Mouse (Mus musculus) megakaryocyte, embryonic 14.5 days (primary cell): ENCODE measurements around the gene Zfp780b. TPM values are rescaled to one million over a fixed set of nuclear protein-coding genes. Genes with fewer than 3 reads are reported as not detected.
"Not testable (repeated sequence)": the region's sequence is repeated elsewhere in the genome, so short reads cannot be mapped to it uniquely, and the experiment has no call there.

Experiments used
- H3K27me3 ChIP-seq: replicated peaks from 2 replicates; pipeline ENCODE3; 2012; ENCODE audit warnings: inconsistent platforms
- H3K36me3 ChIP-seq: replicated peaks from 2 replicates; pipeline ENCODE3; 2012; ENCODE audit warnings: low read length, inconsistent platforms, mixed read lengths
- H3K4me1 ChIP-seq: 2 replicates; pipeline ENCODE4 v1.6.1; 2012; ENCODE audit warnings: inconsistent platforms
- H3K4me3 ChIP-seq: replicated peaks from 2 replicates; pipeline ENCODE3; 2012; ENCODE audit warnings: moderate library complexity, mild to moderate bottlenecking, inconsistent platforms
- H3K9me3 ChIP-seq: 2 replicates; pipeline ENCODE4 v1.6.1; 2012; ENCODE audit warnings: inconsistent platforms
- FLI1 ChIP-seq: IDR thresholded peaks from 2 replicates; pipeline ENCODE4 v1.6.1; 2012; ENCODE audit warnings: low read length, inconsistent platforms, mixed read lengths
- GATA1 ChIP-seq: IDR thresholded peaks from 3 replicates; pipeline ENCODE4 v1.6.1; 2012; ENCODE audit warnings: mixed read lengths, low read length, inconsistent platforms, borderline replicate concordance
- polyA plus RNA-seq: library from polyadenylated mRNA; stranded (reverse); fragments of >175 nt; gene quantifications from 2 replicates; pipeline ENCODE4 v1.2.3, GENCODE M21; 2012; ENCODE audit warnings: low replicate concordance; ENCODE audit not compliant: insufficient read depth

The Zfp780b gene
- polyA plus RNA-seq, 1 experiment: 0.16 TPM

- TF ChIP-seq GATA1 (no peak), FLI1 (no peak)
- Histone ChIP-seq H3K4me1 (peaks cover 37% of the 10 kb centered on the region), H3K9me3 (no peaks in the 10 kb centered on the region), H3K4me3 (peak within 1 kb of the TSS; percentile 92), H3K36me3 (no peaks in the 10 kb centered on the region), H3K27me3 (peaks cover 9% of the 10 kb centered on the region)
These were observed 49.9 kb downstream of the Zfp780b start, which contains the start of gene Zfp974 for GRCm38 (mm10) chr7:27928818-27929695. Gene Zfp974 (minus strand): TSS chr7:27929460.

GRCm38 (mm10) chr7:27927041-27927440 is 51.9 kb downstream of the Zfp780b start:
- not testable (repeated sequence) for H3K4me3 ChIP-seq, H3K36me3 ChIP-seq, H3K9me3 ChIP-seq, H3K27me3 ChIP-seq
- H3K4me1 ChIP-seq: peaks cover 26% of the 10 kb centered on the region

DNA sequence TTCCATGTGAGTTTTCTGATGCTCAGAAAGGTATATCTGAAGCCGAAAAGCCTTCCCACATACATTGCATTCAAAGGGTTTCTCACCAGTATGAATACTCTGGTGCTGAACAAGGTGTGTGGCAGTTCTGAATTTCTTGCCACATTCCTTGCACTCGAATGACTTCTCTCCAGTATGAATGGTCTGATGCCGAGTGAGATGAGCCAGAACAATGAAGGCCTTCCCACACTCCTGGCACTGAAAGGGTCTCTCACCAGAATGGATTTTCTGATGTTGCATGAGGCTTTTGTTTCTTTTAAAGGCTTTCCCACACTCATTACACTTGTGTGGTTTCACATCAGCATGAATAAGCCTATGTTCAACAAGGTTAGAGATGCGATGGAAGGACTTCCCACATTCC is 68.0 kb downstream of the Zfp780b start:
- not testable (repeated sequence) for H3K4me3 ChIP-seq, H3K27me3 ChIP-seq, H3K36me3 ChIP-seq, H3K4me1 ChIP-seq
- peaks cover 12% of the 10 kb centered on the region; the same call in 1 of the 2 replicates for H3K9me3 ChIP-seq

Other genes with a start within 250 kb of the Zfp780b start
- not detected in 2 replicates for gene Zfp60, start 247.8 kb downstream of the Zfp780b start, polyA plus RNA-seq
- gene Zfp626, start 172.0 kb downstream of the Zfp780b start, polyA plus RNA-seq: 0.03 TPM in 1 of 2 replicates, not detected in the other
- not detected in 2 replicates for gene Zfp59, start 140.6 kb downstream of the Zfp780b start, polyA plus RNA-seq
- not detected in 2 replicates for gene Zfp607a, start 121.6 kb downstream of the Zfp780b start, polyA plus RNA-seq
- gene Zfp974, start 49.7 kb downstream of the Zfp780b start, polyA plus RNA-seq: 0.67 TPM in 1 of 2 replicates, not detected in the other
- gene Zfp850, start 34.9 kb upstream of the Zfp780b start, polyA plus RNA-seq: 0.08 and 0.26 TPM in 2 replicates
- 74.2 and 91.6 TPM in 2 replicates for gene Psmc4, start 70.9 kb upstream of the Zfp780b start, polyA plus RNA-seq
- 0.04 TPM in 1 of 2 replicates, not detected in the other for gene Fcgbp, start 92.1 kb upstream of the Zfp780b start, polyA plus RNA-seq
- gene 9530053A07Rik, start 150.3 kb upstream of the Zfp780b start, polyA plus RNA-seq: not detected in 2 replicates
- 156 and 233 TPM in 2 replicates for gene Fbl, start 190.5 kb upstream of the Zfp780b start, polyA plus RNA-seq
- 49.2 and 72.9 TPM in 2 replicates for gene Dyrk1b, start 200.3 kb upstream of the Zfp780b start, polyA plus RNA-seq